Mouse (Mus musculus): Measurements from ENCODE around the gene Negr1.
"Not testable (repeated sequence)": the region's sequence is repeated elsewhere in the genome, so short reads cannot be mapped to it uniquely, and the experiment has no call there.

Gene Negr1

GRCm38 (mm10) chr3:157036016-157036415 is 474.4 kb downstream of the Negr1 start:
- no peak for DNase-seq

GRCm38 (mm10) chr3:157036568-157036967 is 475.0 kb downstream of the Negr1 start:
- DNase-seq: no peak

- DNase-seq: no peak
Measured at GRCm38 (mm10) chr3:157040619-157041018, 479.0 kb downstream of the Negr1 start.

GRCm38 (mm10) chr3:157044565-157044964 is 483.0 kb downstream of the Negr1 start:
- DNase-seq: no peak

GRCm38 (mm10) chr3:157064438-157064837 is 502.8 kb downstream of the Negr1 start:
- not testable (repeated sequence) for DNase-seq

GRCm38 (mm10) chr3:157066331-157066730 is 504.7 kb downstream of the Negr1 start:
- no peak for DNase-seq

GRCm38 (mm10) chr3:157079250-157079965 is 517.8 kb downstream of the Negr1 start:
- no peak for DNase-seq

- no peak for DNase-seq
Measured at GRCm38 (mm10) chr3:157079966-157080306, 518.3 kb downstream of the Negr1 start.

- DNase-seq: no peak
Measured at GRCm38 (mm10) chr3:157080585-157080984, 519.0 kb downstream of the Negr1 start.

- no peak for DNase-seq
Measured at GRCm38 (mm10) chr3:157082808-157083784, 521.5 kb downstream of the Negr1 start.

- DNase-seq: no peak
Measured at GRCm38 (mm10) chr3:157085180-157085579, 523.6 kb downstream of the Negr1 start.

GRCm38 (mm10) chr3:157090051-157090450 is 528.5 kb downstream of the Negr1 start:
- peak; percentile 19 for DNase-seq

GRCm38 (mm10) chr3:157096284-157096683 is 534.7 kb downstream of the Negr1 start:
- DNase-seq: no peak

- no peak for DNase-seq
Measured at GRCm38 (mm10) chr3:157097514-157097913, 535.9 kb downstream of the Negr1 start.

- DNase-seq: no peak
Measured at GRCm38 (mm10) chr3:157098417-157098816, 536.8 kb downstream of the Negr1 start.

- no peak for DNase-seq
Measured at GRCm38 (mm10) chr3:157104866-157105579, 543.4 kb downstream of the Negr1 start.

- peak; percentile 63 for DNase-seq
Measured at GRCm38 (mm10) chr3:157105580-157106264, 544.1 kb downstream of the Negr1 start.

- DNase-seq: no peak
Measured at GRCm38 (mm10) chr3:157108156-157108555, 546.6 kb downstream of the Negr1 start.

- peak; percentile 72 for DNase-seq
Measured at GRCm38 (mm10) chr3:157109308-157109707, 547.7 kb downstream of the Negr1 start.

- no peak for DNase-seq
Measured at GRCm38 (mm10) chr3:157115105-157115760, 553.6 kb downstream of the Negr1 start.

- DNase-seq: no peak
Measured at GRCm38 (mm10) chr3:157116024-157116423, 554.4 kb downstream of the Negr1 start.

GRCm38 (mm10) chr3:157119916-157120315 is 558.3 kb downstream of the Negr1 start:
- no peak for DNase-seq
